Mouse (Mus musculus) C2C12 (cell line): ENCODE data around the gene Dbil5. TPM values are rescaled to one million over a fixed set of nuclear protein-coding genes. Genes with fewer than 3 reads are reported as not detected.
A peak's percentile ranks its signal among the peaks of the same experiment; 100 is the strongest.

ENCODE experiments used
- H3K27me3 ChIP-seq: one replicate; pipeline ENCODE4 v1.6.1; 2011; ENCODE audit not compliant: control insufficient read depth, insufficient read depth, insufficient read length
- H3K36me3 ChIP-seq: one replicate; pipeline ENCODE4 v1.6.1; 2011; ENCODE audit not compliant: control insufficient read depth, insufficient read depth
- H3K4me3 ChIP-seq: one replicate; pipeline ENCODE4 v1.5.1; 2011; ENCODE audit warnings: mild to moderate bottlenecking, control low read depth; ENCODE audit not compliant: poor library complexity, insufficient read depth, severe bottlenecking
- H3K79me2 ChIP-seq: one replicate; pipeline ENCODE4 v1.6.1; 2011; ENCODE audit not compliant: control insufficient read depth, insufficient read depth
- H3K79me3 ChIP-seq: one replicate; pipeline ENCODE4 v1.6.1; 2011; ENCODE audit warnings: low read depth, control low read depth
- H3ac ChIP-seq: one replicate; pipeline ENCODE3; 2011; ENCODE audit warnings: low read depth; ENCODE audit not compliant: control insufficient read depth, insufficient read length
- CEBPB ChIP-seq: IDR thresholded peaks from one replicate; pipeline ENCODE4 v1.6.1; 2011; ENCODE audit warnings: low read depth, mild to moderate bottlenecking, control low read depth, moderate library complexity
- CTCF ChIP-seq: IDR thresholded peaks from one replicate; pipeline ENCODE4 v1.5.1; 2011; ENCODE audit not compliant: control insufficient read depth, insufficient read depth, insufficient read length
- FOSL1 ChIP-seq: IDR thresholded peaks from one replicate; pipeline ENCODE4 v1.8.0; 2011; ENCODE audit warnings: mild to moderate bottlenecking, low read length; ENCODE audit not compliant: poor library complexity, insufficient read depth, severe bottlenecking
- MAX ChIP-seq: IDR thresholded peaks from one replicate; pipeline ENCODE4 v1.6.1; 2011; ENCODE audit warnings: mild to moderate bottlenecking, control low read depth
- MYOD1 ChIP-seq: IDR thresholded peaks from one replicate; pipeline ENCODE4 v1.6.1; 2011; ENCODE audit warnings: low read depth; ENCODE audit not compliant: control insufficient read depth, insufficient read length
- MYOG ChIP-seq: IDR thresholded peaks from one replicate; pipeline ENCODE4 v1.6.1; 2011; ENCODE audit not compliant: control insufficient read depth, insufficient read length; ENCODE audit errors: extremely low read depth
- USF1 ChIP-seq: IDR thresholded peaks from one replicate; pipeline ENCODE4 v1.6.1; 2011; ENCODE audit warnings: low read depth, mild to moderate bottlenecking, control low read depth, moderate library complexity
- polyA plus RNA-seq: library from polyadenylated mRNA; unstranded; fragments of >200 nt; fragmentation: generic; extraction: Trizol; gene quantifications from one replicate; pipeline ENCODE4 v1.2.1, GENCODE M21; 2012; ENCODE audit warnings: missing spikeins

Dbil5 gene
- polyA plus RNA-seq, 1 experiment: 0.46 TPM

DNA sequence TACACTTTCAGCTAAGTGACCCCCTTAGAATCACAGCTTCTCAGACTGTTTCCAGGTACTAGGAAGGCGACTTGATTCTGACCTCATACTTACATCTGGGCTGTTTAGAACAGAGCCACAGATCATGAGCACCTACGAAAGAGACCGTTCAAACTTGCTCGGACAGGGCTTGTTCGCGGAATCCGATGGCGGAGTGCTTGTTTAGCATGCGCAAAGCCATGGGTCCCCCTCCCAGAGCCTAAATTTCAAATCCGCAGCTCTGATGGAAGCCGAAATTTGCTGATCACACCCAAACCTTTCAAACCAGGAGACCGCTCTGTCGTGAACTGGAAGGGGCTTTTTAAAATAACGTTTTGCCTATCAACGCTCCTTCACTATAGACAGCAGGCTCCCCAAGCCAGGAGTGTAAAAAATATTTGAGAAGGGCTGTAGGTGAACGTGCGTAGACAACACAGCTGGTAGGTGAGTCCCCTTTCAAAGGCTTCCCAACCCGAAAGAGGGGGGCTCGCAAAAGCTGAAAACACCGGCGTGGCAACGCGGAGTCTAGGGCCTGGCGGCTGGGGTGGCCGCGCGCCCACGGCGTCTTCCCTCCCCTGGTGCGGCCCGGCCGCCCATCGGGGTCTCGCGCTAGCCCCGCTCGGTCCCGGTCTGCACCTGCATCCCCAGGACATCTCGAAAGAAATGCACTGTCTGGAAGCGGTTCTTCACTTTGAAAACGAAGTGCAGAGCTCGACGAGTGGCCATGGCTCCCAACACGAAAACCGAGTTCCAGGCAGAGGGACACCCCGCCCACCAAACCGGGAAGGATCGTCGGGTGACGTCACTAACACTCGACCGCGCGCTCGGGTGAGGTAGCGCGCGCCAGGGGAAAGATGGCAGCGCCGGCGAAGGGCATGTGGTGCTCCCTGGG lies 25.7 kb downstream of the Dbil5 start, which contains the start of the genes Mrm3 and Glod4:
TSS of gene Mrm3 (plus strand) at position 815 of the 910 bp plus-strand sequence.
TSS of gene Glod4 (minus strand) at position 825 of the 910 bp plus-strand sequence.
- H3K79me2 ChIP-seq: peaks cover 35% of the 10 kb centered on the region
- H3K4me3 ChIP-seq: peak within 1 kb of the TSS; percentile 97
- no peaks in the 10 kb centered on the region for H3K27me3 ChIP-seq
- TF ChIP-seq CTCF (no peak), MAX (peak; percentile 89)
- H3K36me3 ChIP-seq: peaks cover 22% of the 10 kb centered on the region
- peaks cover 21% of the 10 kb centered on the region for H3K79me3 ChIP-seq
- H3ac ChIP-seq: peak within 1 kb of the TSS; percentile 97

DNA sequence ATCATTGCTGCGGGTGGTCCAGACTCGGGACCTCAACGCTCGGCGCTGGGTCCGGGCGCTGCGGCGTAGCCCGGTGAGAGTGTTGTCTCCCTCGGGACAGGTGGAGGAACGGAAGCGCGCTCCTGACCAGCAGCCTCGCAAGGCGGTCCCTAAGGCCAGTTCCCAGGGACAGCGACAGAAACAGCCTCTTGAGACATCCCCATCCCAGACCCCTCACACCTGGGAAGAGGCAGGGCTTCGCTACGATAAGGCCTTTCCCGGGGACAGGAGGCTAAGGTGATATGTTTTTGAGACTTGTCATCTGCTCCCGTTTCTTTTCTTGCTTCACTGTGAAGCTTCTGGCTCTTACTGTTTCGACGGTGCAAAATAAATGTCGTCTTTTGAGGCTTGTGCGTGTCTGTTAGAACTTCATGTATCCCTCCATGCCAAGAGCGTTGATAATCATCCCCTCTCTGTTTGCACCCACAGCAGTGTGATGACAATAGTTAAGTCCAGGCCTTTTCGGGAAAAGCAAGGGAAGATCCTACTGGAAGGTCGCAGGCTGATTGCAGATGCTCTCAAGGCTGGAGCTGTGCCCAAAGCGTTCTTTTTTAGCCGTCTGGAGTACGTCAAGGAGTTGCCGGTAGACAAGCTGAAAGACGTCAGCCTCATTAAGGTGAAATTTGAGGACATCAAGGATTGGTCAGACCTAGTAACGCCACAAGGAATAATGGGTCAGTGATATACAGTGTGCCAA lies 26.6 kb downstream of the Dbil5 start:
- Histone ChIP-seq H3K79me2 (peaks cover 35% of the 10 kb centered on the region), H3K36me3 (peaks cover 25% of the 10 kb centered on the region), H3K79me3 (peaks cover 21% of the 10 kb centered on the region), H3K27me3 (no peaks in the 10 kb centered on the region), H3ac (peak overlapping the region; percentile 97), H3K4me3 (peak overlapping the region; percentile 97)
- TF ChIP-seq FOSL1 (no peak), MYOD1 (no peak), MAX (no peak), USF1 (no peak), CEBPB (no peak), MYOG (no peak)

- Histone ChIP-seq H3K79me3 (peaks cover 21% of the 10 kb centered on the region), H3ac (no peak overlapping the region), H3K4me3 (no peak overlapping the region), H3K27me3 (no peaks in the 10 kb centered on the region), H3K36me3 (peaks cover 50% of the 10 kb centered on the region), H3K79me2 (peaks cover 35% of the 10 kb centered on the region)
- TF ChIP-seq USF1: no peak
- no peak for TF ChIP-seq MYOD1
- no peak for TF ChIP-seq CTCF
- no peak for TF ChIP-seq MAX
- no peak for TF ChIP-seq MYOG
- TF ChIP-seq CEBPB: no peak
- no peak for TF ChIP-seq FOSL1
Observed at GRCm38 (mm10) chr11:76246439-76246838, 29.0 kb downstream of the Dbil5 start.

DNA sequence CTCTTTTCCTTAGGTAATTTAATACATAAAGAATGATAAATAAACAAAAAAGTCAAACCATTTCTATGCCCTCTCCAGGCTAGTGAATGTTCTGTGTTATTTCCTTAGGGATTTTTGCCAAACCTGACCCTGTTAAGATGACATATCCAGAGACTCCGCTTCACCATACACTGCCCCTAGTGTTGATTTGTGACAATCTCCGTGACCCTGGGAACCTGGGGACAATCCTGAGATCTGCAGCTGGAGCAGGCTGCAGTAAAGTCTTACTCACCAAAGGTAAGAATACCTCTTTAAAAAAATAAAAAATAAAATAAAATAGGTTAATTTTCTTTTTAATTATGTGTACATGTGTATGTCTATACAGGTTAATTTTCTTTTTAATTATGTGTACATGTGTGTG lies 29.8 kb downstream of the Dbil5 start:
- no peaks in the 10 kb centered on the region for H3K27me3 ChIP-seq
- TF ChIP-seq MAX: no peak
- TF ChIP-seq MYOG: no peak
- TF ChIP-seq CTCF: no peak
- TF ChIP-seq CEBPB: no peak
- TF ChIP-seq FOSL1: no peak
- TF ChIP-seq USF1: no peak
- no peak for TF ChIP-seq MYOD1
- peaks cover 52% of the 10 kb centered on the region for H3K36me3 ChIP-seq
- H3K4me3 ChIP-seq: no peak overlapping the region
- H3ac ChIP-seq: no peak overlapping the region
- H3K79me2 ChIP-seq: peaks cover 35% of the 10 kb centered on the region
- peaks cover 21% of the 10 kb centered on the region for H3K79me3 ChIP-seq

DNA sequence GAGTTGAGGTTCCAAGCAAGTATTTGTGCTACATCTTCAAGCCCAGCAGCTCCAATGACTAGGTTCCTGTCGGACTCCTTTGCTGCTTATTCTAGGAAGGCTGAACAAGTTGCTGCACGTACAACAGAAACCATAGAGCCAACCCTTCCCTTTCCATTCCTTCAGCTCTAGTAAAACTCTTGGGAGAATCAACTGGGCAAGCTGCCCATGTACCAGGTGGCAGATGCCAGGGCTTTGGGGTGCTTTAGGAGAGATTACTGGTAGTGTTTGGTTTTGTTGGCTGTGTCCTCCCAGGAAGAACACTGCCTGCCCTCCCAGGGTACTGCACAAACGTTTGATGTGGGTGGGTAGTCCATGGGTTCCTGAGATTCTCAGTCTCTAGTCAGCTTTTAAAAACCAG lies 34.6 kb downstream of the Dbil5 start:
- no peaks in the 10 kb centered on the region for H3K27me3 ChIP-seq

More for the DNA sequence above, 34.6 kb downstream of the Dbil5 start:
- Histone ChIP-seq H3K79me3 (no peaks in the 10 kb centered on the region), H3K79me2 (no peaks in the 10 kb centered on the region), H3K4me3 (no peak overlapping the region), H3ac (no peak overlapping the region), H3K36me3 (peaks cover 48% of the 10 kb centered on the region)
- TF ChIP-seq FOSL1 (no peak), MYOG (no peak), MAX (no peak), CEBPB (no peak), CTCF (no peak), USF1 (no peak), MYOD1 (no peak)
